Mouse (Mus musculus): ENCODE measurements around the gene Snrnp35.

The Snrnp35 gene

DNA sequence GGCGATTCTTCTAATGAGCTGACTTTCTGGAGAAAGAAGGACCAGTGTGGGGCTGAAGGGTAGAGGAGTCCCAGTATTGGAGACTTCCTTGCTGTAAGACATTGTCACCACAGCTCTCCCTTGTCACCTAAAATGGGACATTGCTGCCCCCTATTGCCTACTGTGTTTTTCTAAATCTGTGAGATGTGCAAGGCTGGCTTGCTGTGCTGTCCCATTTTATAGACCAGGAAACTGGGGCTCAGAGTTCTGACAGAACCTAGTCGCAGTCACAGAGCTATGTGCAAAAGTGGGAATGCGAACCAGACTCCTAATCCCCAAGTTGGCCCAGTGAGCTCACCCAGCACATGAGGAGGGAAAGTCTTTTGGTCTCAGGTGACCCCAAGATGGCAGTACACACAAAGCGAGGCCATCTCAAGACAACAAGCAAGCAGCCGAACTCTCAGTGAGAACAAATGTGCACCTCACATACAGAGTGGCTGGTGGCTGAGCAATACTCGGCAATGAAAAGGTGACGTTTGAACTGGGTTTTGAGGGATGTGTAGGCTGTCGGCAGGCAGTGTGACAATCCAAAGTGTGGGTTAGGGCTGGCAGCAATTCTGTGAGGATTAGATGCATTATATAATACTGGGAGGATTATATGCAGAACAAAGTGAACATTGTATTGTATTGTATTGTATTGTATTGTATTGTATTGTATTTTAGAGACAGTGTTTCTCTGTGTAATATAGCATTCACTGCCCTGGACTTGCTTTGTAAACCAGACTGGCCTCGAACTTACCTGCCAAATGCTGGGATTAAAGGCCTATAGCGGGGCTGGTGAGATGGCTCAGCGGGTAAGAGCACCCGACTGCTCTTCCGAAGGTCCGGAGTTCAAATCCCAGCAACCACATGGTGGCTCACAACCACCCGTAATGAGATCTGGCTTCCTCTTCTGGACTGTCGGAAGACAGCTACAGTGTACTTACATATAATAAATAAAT is 56.2 kb downstream of the Snrnp35 start:
- peak; percentile 88 for DNase-seq (ENCODE audit: low read depth, low spot score)

DNA sequence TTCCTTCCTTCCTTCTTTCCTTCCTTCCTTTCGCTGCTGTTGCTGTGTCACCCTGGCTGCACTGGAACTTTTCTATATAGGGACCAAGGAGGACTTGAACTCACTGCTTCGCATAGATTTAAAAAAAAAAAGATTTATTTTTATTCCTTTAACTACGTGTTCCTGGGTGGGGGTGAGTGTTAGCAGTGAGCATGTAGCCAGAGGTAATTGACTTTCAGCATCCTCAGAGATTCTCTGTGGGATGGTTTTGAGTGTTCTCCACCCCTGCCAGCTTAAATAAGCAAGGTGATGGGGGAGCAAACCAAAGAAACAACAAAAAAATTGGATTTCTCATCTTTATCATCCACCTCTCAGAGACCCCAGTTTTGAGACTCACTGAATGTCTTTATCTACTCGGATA is 57.0 kb downstream of the Snrnp35 start:
- no peak for DNase-seq (ENCODE audit: low read depth, low spot score)

DNA sequence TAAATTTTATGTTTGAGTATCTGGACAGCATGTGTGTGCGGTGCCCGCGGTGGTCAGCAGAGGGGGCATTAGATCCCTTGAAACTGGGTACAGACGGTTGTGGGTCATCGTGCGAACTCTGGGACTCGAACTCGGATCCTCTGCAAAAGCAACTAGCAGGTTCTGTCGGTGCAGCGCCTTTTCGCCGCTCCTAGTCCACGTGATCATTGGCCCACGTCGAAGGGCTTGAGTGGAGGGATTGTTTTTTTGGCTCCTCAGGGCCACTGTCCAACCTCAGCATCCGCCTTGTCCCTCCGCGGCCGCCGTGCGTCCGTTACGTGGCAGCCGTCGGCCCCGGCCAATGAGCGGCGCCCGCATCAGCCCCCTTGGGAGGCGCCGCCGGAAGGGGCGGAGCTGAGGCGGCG is 57.5 kb downstream of the Snrnp35 start, which contains the start of gene Tmed2:
Tmed2 (plus strand) TSS at position 313 of the 404 bp plus-strand sequence.
- DNase-seq (ENCODE audit: low read depth, low spot score) = peak; percentile 97
